Mouse (Mus musculus) embryonic fibroblast, embryonic 13.5 days (primary cell): Measurements from ENCODE around the gene Sae1.

ENCODE experiments used
- CTCF ChIP-seq: IDR thresholded peaks from 2 replicates; pipeline ENCODE4 v1.5.1; 2011; ENCODE audit warnings: mild to moderate bottlenecking, control low read depth, low read length, moderate library complexity, borderline replicate concordance; ENCODE audit not compliant: insufficient read depth
- POLR2A ChIP-seq: IDR thresholded peaks from 2 replicates; pipeline ENCODE4 v1.6.1; 2011; ENCODE audit warnings: low read depth, mild to moderate bottlenecking, control low read depth, low read length, moderate library complexity

- TF ChIP-seq CTCF = no peak
- no peak; the same call in 1 of the 2 replicates for TF ChIP-seq POLR2A
Observed at GRCm38 (mm10) chr7:16312011-16312671, 75.5 kb downstream of the Sae1 start.
